Mouse (Mus musculus): ENCODE results near the gene Cabp1.

The Cabp1 gene

DNA sequence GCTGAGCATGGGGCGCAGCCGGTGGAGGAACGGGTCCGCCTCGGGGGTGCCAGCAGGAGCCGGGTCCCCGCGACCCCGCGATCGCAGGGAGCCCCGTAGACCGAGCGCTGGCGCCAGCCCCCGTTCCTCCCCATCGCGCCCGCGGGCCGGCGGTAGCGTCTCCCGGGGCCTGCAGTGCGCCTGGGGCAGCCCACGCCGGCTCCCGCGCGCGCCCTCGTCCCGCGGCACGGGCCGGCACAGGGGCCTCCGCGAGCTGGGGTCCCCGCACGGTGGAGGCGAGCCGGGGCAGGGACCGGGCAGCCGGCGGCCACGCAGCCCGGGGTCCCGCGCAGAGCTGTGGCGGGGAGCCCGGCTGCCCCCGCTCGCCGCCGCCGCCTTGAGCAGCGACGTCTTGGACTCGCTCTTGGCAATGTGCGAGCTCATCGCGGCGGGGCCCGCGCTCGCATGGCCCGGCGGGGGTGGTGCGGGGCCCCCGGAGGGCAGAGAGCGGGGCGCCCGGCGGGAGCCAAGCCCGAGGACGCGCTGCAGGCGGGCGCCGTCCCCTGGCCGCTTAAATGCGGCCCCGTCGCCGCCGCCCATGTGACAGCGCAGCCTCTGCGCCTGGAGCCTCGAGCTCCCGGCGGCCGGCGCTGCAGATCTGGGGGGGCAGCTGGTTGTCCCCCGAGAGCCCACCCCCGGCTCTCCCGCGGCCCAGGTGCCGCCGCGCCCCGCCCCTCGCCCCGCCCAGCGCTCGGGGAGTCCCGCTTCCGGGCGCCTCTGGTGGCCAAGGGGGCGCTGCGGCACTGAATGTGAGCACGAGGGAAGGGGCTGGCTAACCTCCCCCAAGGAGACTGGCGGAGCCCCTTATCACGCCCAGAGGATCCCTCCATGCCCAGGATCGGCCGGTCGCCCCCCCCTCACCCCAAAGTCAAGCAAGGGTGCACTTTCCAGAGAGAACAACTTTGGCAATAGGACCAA is at the start of gene Cabp1:
Cabp1 (minus strand) TSS at position 713 of the 957 bp plus-strand sequence.
- in situ Hi-C loops (cut with MseI, MboI): no loop called here

DNA sequence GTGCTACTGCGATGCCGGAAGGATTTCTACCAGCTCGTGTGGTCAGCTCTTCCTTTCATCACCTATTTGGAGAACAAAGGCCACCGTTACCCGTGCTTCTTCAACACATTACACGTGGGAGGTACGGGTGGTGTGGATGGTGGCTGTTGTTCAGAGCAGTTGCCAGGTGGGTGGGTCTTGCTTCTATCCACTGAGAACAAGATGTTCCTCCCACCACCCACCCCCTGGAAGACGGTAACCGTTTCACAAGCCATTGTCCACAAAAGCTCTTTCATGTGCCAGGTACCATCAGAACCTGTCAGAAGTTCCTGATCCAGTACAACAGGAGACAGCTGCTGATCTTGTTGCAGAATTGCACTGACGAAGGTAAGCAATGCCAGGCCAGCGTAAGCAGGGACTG is 46.0 kb upstream of the Cabp1 start:
- in situ Hi-C loops (cut with MseI, MboI): no loop called here

DNA sequence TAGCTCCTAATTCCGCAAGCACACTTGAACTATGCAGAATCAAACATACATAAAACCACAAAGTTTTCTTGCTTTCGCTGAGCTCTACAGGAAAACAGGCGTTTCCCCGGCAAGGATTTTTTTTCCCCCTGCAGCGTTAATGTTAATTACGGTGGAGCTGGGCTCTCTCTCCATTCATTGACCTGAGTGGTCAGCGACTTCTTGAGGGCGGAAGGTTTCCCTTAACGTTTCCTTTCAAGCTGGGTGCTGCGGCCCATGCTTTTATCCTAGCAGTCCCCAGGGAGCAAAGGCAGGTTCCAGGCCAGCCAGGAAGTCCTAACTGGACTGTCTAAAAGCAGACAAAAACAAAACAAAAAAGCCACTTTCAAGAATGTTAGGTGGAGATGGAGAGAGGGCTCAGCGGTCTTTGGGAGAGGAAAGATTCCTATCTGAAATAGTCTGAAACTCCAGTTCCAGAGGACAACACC is 44.6 kb upstream of the Cabp1 start:
- in situ Hi-C loops (cut with MseI, MboI): no loop called here

- in situ Hi-C loops (cut with MseI, MboI): no loop called here
Measured at GRCm38 (mm10) chr5:115237803-115238728, 43.9 kb upstream of the Cabp1 start.

- in situ Hi-C loops (cut with MseI, MboI): no loop called here
Measured at GRCm38 (mm10) chr5:115235786-115236263, 41.6 kb upstream of the Cabp1 start, which contains the start of gene Pop5. Gene Pop5 (plus strand): TSS chr5:115235836.

DNA sequence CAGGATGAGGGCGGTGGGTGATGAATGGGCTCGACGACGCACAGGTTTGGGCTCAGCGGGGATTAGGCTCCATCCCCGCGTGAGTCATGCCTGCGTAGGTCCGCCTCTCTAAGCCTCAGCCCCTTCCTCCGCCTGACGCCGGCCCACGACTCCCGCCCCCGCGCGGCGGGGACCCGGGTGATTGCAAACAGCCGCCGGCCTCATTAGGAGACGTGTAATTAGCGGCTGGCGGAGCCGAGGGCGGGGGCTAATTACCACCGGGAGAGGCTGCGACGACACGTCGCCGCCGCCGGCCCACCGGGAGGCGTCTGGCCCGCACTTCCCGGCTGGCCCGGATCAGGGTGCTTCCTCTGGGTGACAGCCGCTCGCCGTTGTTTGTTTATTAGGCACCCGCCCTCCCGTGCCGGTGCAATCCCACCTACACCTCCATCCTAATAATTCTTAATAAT is 41.2 kb upstream of the Cabp1 start:
- in situ Hi-C loops (cut with MseI, MboI): no loop called here

- in situ Hi-C loops (cut with MseI, MboI): no loop called here
Measured at GRCm38 (mm10) chr5:115234519-115234918, 40.3 kb upstream of the Cabp1 start.

GRCm38 (mm10) chr5:115233031-115233780 is 39.0 kb upstream of the Cabp1 start:
- in situ Hi-C loops (cut with MseI, MboI): no loop called here

DNA sequence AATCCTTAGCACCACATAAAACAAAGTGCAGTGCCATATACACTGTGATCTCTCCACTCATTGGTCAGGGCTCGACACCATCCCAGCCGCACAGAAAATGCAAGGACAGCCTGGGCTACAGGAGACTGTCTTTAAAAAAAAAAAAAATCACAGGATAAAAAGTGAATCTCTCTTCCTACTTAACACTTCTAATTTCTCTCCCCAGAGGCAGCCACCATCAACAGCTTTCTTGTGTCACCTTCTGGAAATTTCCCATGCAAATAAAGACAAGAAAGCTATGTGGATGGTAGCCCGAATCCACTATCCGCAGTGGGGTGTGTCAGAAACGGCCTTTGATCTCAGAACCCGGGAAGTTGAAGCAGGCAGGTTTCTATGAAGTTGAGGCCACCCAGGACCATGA is 38.3 kb upstream of the Cabp1 start:
- in situ Hi-C loops (cut with MseI, MboI): no loop called here

DNA sequence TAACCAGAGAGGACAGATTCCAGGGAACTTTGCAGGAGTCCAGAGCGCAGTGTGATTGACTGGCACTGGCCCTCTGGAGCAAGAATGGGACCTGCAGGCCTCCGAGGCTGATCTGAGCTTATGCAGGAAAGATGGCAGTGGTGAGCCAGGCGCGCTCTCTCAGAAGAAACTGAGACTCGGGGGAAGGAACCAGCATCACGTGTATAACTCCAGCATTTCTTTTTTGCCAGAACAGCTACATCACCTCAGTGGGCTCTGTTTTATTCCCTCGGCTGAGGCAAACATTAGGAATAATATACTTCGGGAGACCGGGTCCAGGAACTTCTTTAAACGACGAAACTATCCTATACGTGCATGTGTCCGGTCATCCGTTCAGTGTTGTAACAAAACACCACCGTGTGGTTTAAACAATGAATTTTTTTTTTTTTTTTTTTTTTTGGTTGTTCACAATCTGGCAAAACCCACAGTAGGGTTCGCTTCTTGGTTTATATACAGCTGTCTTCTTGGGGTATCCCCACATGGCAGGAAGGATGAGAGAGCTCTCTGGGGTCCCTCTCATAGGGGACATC is 37.5 kb upstream of the Cabp1 start:
- in situ Hi-C loops (cut with MseI, MboI): no loop called here

- in situ Hi-C loops (cut with MseI, MboI): no loop called here
Measured at GRCm38 (mm10) chr5:115230830-115231551, 36.8 kb upstream of the Cabp1 start.

GRCm38 (mm10) chr5:115222485-115222884 is 28.3 kb upstream of the Cabp1 start:
- in situ Hi-C loops (cut with MseI, MboI): no loop called here

- in situ Hi-C loops (cut with MseI, MboI): no loop called here
Measured at GRCm38 (mm10) chr5:115220931-115221640, 26.9 kb upstream of the Cabp1 start.

DNA sequence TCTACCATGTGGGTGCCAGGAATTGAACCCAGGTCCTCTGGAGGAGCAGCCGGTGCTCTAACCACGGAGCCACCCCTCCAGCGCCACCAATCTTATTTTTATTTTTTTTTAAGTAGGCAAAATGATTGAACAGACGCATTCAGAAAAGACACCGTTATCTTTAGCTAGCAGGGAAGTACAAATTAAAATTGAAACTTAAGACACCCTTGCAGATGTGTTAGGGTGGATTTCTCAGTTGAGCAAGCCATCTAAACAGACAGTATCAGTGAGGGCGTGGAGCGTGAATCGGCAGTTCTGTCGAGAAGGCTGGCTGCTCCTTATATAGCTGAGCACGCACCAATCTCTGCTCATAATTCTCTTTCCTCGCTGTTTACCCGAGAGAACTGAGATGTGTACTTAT is 23.8 kb upstream of the Cabp1 start:
- in situ Hi-C loops (cut with MseI, MboI): no loop called here

GRCm38 (mm10) chr5:115215273-115216185 is 21.3 kb upstream of the Cabp1 start:
- in situ Hi-C loops (cut with MseI, MboI): no loop called here

- in situ Hi-C loops (cut with MseI, MboI): no loop called here
Measured at GRCm38 (mm10) chr5:115214864-115215263, 20.7 kb upstream of the Cabp1 start.

GRCm38 (mm10) chr5:115212861-115213260 is 18.7 kb upstream of the Cabp1 start:
- in situ Hi-C loops (cut with MseI, MboI): no loop called here

GRCm38 (mm10) chr5:115212451-115212850 is 18.3 kb upstream of the Cabp1 start:
- in situ Hi-C loops (cut with MseI, MboI): no loop called here
